Mouse (Mus musculus) MEL (cell line): ENCODE measurements around the gene Spg11. TPM values are rescaled to one million over a fixed set of nuclear protein-coding genes. Genes with fewer than 3 reads are reported as not detected.

ENCODE experiments used
- DNase-seq: peaks from one replicate; pipeline ENCODE4 v3.0.0; 2011; ENCODE audit warnings: low read depth, low spot score
- H3K27ac ChIP-seq: 2 replicates; pipeline ENCODE4 v1.5.1; 2012; ENCODE audit warnings: low read depth, mild to moderate bottlenecking, control low read depth, low read length, moderate library complexity; ENCODE audit not compliant: control insufficient read depth
- H3K27me3 ChIP-seq, 2 experiments: fragments of 150-350 bp in 1 of 2; sonication (generic) in 1 of 2; 2 replicates each; pipeline ENCODE4 v1.6.1; 2012; ENCODE audit warnings: low read length in 2 of 2, mild to moderate bottlenecking in 2 of 2, improper control_type of control experiment in 1 of 2, moderate library complexity in 1 of 2; ENCODE audit not compliant: insufficient read depth in 2 of 2, control insufficient read depth in 1 of 2
- H3K36me3 ChIP-seq, 2 experiments: 2 replicates each; pipeline ENCODE4 v1.6.1; 2012 to 2014; ENCODE audit warnings: low read length in 2 of 2, improper control_type of control experiment in 1 of 2, inconsistent platforms in 1 of 2, mild to moderate bottlenecking in 1 of 2; ENCODE audit not compliant: insufficient read depth in 2 of 2, control insufficient read depth in 1 of 2
- H3K4me1 ChIP-seq, 2 experiments: fragments of 150-350 bp in 1 of 2; sonication (generic) in 1 of 2; 2 replicates each; pipeline ENCODE4 v1.6.1; 2012; ENCODE audit warnings: low read length in 2 of 2, improper control_type of control experiment in 1 of 2, mild to moderate bottlenecking in 1 of 2; ENCODE audit not compliant: insufficient read depth in 2 of 2, control insufficient read depth in 1 of 2
- H3K4me3 ChIP-seq, 2 experiments: fragments of 150-350 bp in 1 of 2; sonication (generic) in 1 of 2; 2 replicates each; pipeline ENCODE4 v1.5.1; 2012; ENCODE audit warnings: low read depth in 2 of 2, low read length in 2 of 2, mild to moderate bottlenecking in 2 of 2, moderate library complexity in 2 of 2, control low read depth in 1 of 2, improper control_type of control experiment in 1 of 2; ENCODE audit not compliant: control insufficient read depth in 1 of 2, insufficient read depth in 1 of 2
- H3K79me2 ChIP-seq: 2 replicates; pipeline ENCODE4 v1.6.1; 2012; ENCODE audit warnings: mild to moderate bottlenecking, low read length, moderate library complexity; ENCODE audit not compliant: control insufficient read depth, poor library complexity, insufficient read depth
- H3K9ac ChIP-seq: 2 replicates; pipeline ENCODE4 v1.6.1; 2012; ENCODE audit warnings: low read depth, mild to moderate bottlenecking, control low read depth, low read length, moderate library complexity; ENCODE audit not compliant: control insufficient read depth, poor library complexity, severe bottlenecking
- H3K9me3 ChIP-seq: fragments of 150-350 bp; sonication (generic); replicated peaks from 2 replicates; pipeline ENCODE4 v1.6.1; 2012; ENCODE audit warnings: mild to moderate bottlenecking, low read length, improper control_type of control experiment, moderate library complexity; ENCODE audit not compliant: insufficient read depth
- BHLHE40 ChIP-seq: IDR thresholded peaks from 2 replicates; pipeline ENCODE4 v1.6.1; 2012; ENCODE audit warnings: low read depth, mild to moderate bottlenecking, inconsistent platforms, low read length, improper control_type of control experiment, borderline replicate concordance
- CHD2 ChIP-seq: IDR thresholded peaks from 2 replicates; pipeline ENCODE4 v1.6.1; 2011; ENCODE audit warnings: low read length, improper control_type of control experiment
- CTCF ChIP-seq, 3 experiments: IDR thresholded peaks in 2 of 3; conservative IDR thresholded peaks in 1 of 3; 2 replicates each; pipeline ENCODE4 v1.5.1; 2011 to 2012; ENCODE audit warnings: low read length in 3 of 3, low read depth in 2 of 3, mild to moderate bottlenecking in 2 of 3, improper control_type of control experiment in 1 of 3, inconsistent platforms in 1 of 3, mixed read lengths in 1 of 3, moderate library complexity in 1 of 3; ENCODE audit not compliant: control insufficient read depth in 1 of 3, insufficient read depth in 1 of 3, poor library complexity in 1 of 3, severe bottlenecking in 1 of 3
- E2F4 ChIP-seq: IDR thresholded peaks from 2 replicates; pipeline ENCODE4 v1.6.1; 2011; ENCODE audit warnings: low read depth, low read length, improper control_type of control experiment, borderline replicate concordance
- ELF1 ChIP-seq: IDR thresholded peaks from 2 replicates; pipeline ENCODE4 v1.6.1; 2014; ENCODE audit warnings: low read depth, mild to moderate bottlenecking, inconsistent platforms, low read length, improper control_type of control experiment, moderate library complexity
- GATA1 ChIP-seq: IDR thresholded peaks from 2 replicates; pipeline ENCODE4 v1.6.1; 2011; ENCODE audit warnings: low read depth, low read length, improper control_type of control experiment
- HCFC1 ChIP-seq: IDR thresholded peaks from 2 replicates; pipeline ENCODE4 v1.6.1; 2012; ENCODE audit warnings: low read depth, mild to moderate bottlenecking, inconsistent platforms, low read length, improper control_type of control experiment, moderate library complexity
- MAFK ChIP-seq: IDR thresholded peaks from 2 replicates; pipeline ENCODE4 v1.6.1; 2011; ENCODE audit warnings: low read depth, mild to moderate bottlenecking, low read length, improper control_type of control experiment, borderline replicate concordance
- MAX ChIP-seq: IDR thresholded peaks from 2 replicates; pipeline ENCODE4 v1.6.1; 2011; ENCODE audit warnings: low read length, improper control_type of control experiment
- MAZ ChIP-seq: IDR thresholded peaks from 2 replicates; pipeline ENCODE4 v1.6.1; 2012; ENCODE audit warnings: low read depth, mild to moderate bottlenecking, inconsistent platforms, low read length, improper control_type of control experiment
- MEF2A ChIP-seq: IDR thresholded peaks from 2 replicates; pipeline ENCODE4 v1.6.1; 2014; ENCODE audit warnings: low read depth, mild to moderate bottlenecking, inconsistent platforms, low read length, improper control_type of control experiment; ENCODE audit not compliant: poor library complexity, insufficient replicate concordance, severe bottlenecking; ENCODE audit errors: extremely low read depth
- MXI1 ChIP-seq: IDR thresholded peaks from 2 replicates; pipeline ENCODE4 v1.6.1; 2011; ENCODE audit warnings: mild to moderate bottlenecking, low read depth, low read length, improper control_type of control experiment
- MYB ChIP-seq: IDR thresholded peaks from 2 replicates; pipeline ENCODE4 v1.6.1; 2011; ENCODE audit warnings: mild to moderate bottlenecking, low read depth, low read length, improper control_type of control experiment
- NELFE ChIP-seq: IDR thresholded peaks from 2 replicates; pipeline ENCODE4 v1.6.1; 2011; ENCODE audit warnings: low read depth, low read length, improper control_type of control experiment
- POLR2A ChIP-seq, 2 experiments: IDR thresholded peaks; 2 replicates each; pipeline ENCODE4 v1.6.1; 2011 to 2012; ENCODE audit warnings: low read length in 2 of 2, mild to moderate bottlenecking in 2 of 2, control low read depth in 1 of 2, improper control_type of control experiment in 1 of 2, low read depth in 1 of 2, moderate library complexity in 1 of 2; ENCODE audit not compliant: control insufficient read depth in 1 of 2, insufficient read depth in 1 of 2, poor library complexity in 1 of 2
- POLR2AphosphoS2 ChIP-seq: IDR thresholded peaks from 2 replicates; pipeline ENCODE4 v1.6.1; 2011; ENCODE audit warnings: low read length, improper control_type of control experiment
- RAD21 ChIP-seq: IDR thresholded peaks from 2 replicates; pipeline ENCODE4 v1.6.1; 2011; ENCODE audit warnings: mild to moderate bottlenecking, low read depth, low read length, improper control_type of control experiment
- RCOR1 ChIP-seq: IDR thresholded peaks from 2 replicates; pipeline ENCODE4 v1.6.1; 2012; ENCODE audit warnings: low read depth, mild to moderate bottlenecking, inconsistent platforms, low read length, improper control_type of control experiment
- SMC3 ChIP-seq: IDR thresholded peaks from 2 replicates; pipeline ENCODE4 v1.6.1; 2011; ENCODE audit warnings: low read depth, low read length, improper control_type of control experiment
- TAL1 ChIP-seq: IDR thresholded peaks from 2 replicates; pipeline ENCODE4 v1.6.1; 2012; ENCODE audit warnings: mild to moderate bottlenecking, inconsistent platforms, low read length, moderate library complexity, mixed read lengths
- TCF12 ChIP-seq: IDR thresholded peaks from 2 replicates; pipeline ENCODE4 v1.6.1; 2014; ENCODE audit warnings: low read depth, mild to moderate bottlenecking, inconsistent platforms, low read length, improper control_type of control experiment, moderate library complexity
- USF1 ChIP-seq: IDR thresholded peaks from 2 replicates; pipeline ENCODE4 v1.6.1; 2014; ENCODE audit warnings: low read depth, mild to moderate bottlenecking, inconsistent platforms, low read length, improper control_type of control experiment, moderate library complexity
- USF2 ChIP-seq, 2 experiments: IDR thresholded peaks; 2 replicates each; pipeline ENCODE4 v1.6.1; 2011 to 2012; ENCODE audit warnings: improper control_type of control experiment in 2 of 2, low read length in 2 of 2, borderline replicate concordance in 1 of 2, inconsistent platforms in 1 of 2, low read depth in 1 of 2, mild to moderate bottlenecking in 1 of 2; ENCODE audit not compliant: insufficient read depth in 1 of 2
- ZC3H11A ChIP-seq: IDR thresholded peaks from 2 replicates; pipeline ENCODE4 v1.6.1; 2012; ENCODE audit warnings: low read depth, mild to moderate bottlenecking, inconsistent platforms, low read length, improper control_type of control experiment
- ZNF384 ChIP-seq: IDR thresholded peaks from 2 replicates; pipeline ENCODE4 v1.6.1; 2012; ENCODE audit warnings: low read depth, mild to moderate bottlenecking, inconsistent platforms, low read length, improper control_type of control experiment
- polyA plus RNA-seq, 2 experiments: library from polyadenylated mRNA; stranded (reverse) in 1 of 2; unstranded in 1 of 2; fragments of >175 nt in 1 of 2; fragments of >200 nt in 1 of 2; gene quantifications; 2 replicates each; pipeline versions ENCODE4 v1.2.1 to v1.2.4; 2012; ENCODE audit warnings: low replicate concordance in 2 of 2, low read depth in 1 of 2; ENCODE audit not compliant: insufficient read length in 2 of 2, insufficient read depth in 1 of 2, missing spikeins in 1 of 2
- total RNA-seq: library from RNA; depleted of rRNA; stranded (reverse); fragments of 300-350 nt; gene quantifications from 2 replicates; pipeline ENCODE4 v1.2.3, GENCODE M21; 2012

Spg11 gene
- total and polyA plus RNA-seq, 3 experiments = 5.9 to 6.9 TPM; not detected in 1

GRCm38 (mm10) chr2:122081728-122082456, 36.3 kb downstream of the Spg11 start:
- H3K4me1 ChIP-seq = no peaks in the 10 kb centered on the region
- DNase-seq = no peak
- H3K36me3 ChIP-seq = peaks cover 0 to 1% of the 10 kb centered on the region in 2 experiments; a peak in 1 of 4 replicates

DNA sequence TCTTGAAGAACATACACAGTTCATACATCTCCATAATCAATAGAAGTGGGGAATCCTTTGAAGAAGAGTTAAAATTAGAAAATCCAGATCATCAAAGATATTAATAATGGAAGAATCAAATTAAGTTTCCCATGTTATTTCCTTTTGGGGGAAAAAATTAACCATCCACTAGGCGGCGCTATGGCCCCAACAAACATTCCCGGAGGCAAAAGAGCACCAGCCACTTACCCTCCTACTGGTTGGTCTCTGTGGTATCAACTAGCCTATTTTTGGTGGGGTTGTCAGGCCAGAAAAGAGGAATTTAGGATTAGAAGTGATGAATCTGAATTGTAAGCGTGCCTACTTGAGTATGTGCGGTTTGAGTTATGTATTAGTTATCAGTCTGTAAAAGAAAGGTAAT, 48.3 kb downstream of the Spg11 start:
- H3K9ac ChIP-seq = no peak overlapping the region
- peak; percentile 77 for DNase-seq
- no peak for TF ChIP-seq POLR2A (IDR thresholded peaks at IDR 0.05; ENCODE audit: control insufficient read depth in 1 of 2, insufficient read depth in 1 of 2, low read depth in 1 of 2, low read length in 2 of 2, poor library complexity in 1 of 2)
- TF ChIP-seq TCF12 = no peak
- TF ChIP-seq USF2 (IDR thresholded peaks at IDR 0.05; ENCODE audit: borderline replicate concordance in 1 of 2, insufficient read depth in 1 of 2, low read depth in 1 of 2, low read length in 2 of 2) = no peak
- TF ChIP-seq TAL1 = no peak
- TF ChIP-seq RAD21 = peak; percentile 98
- no peak for TF ChIP-seq MXI1
- TF ChIP-seq USF1 = no peak
- TF ChIP-seq GATA1 = no peak
- peak in 2 of 3 experiments; percentile 76 to 81 for TF ChIP-seq CTCF (IDR thresholded peaks at IDR 0.05 in 2 of 3, conservative IDR thresholded peaks at IDR 0.05 in 1 of 3; ENCODE audit: control insufficient read depth in 1 of 3, insufficient read depth in 1 of 3, low read depth in 2 of 3, low read length in 3 of 3, poor library complexity in 1 of 3, severe bottlenecking in 1 of 3)
- peak; percentile 88 for TF ChIP-seq SMC3
- TF ChIP-seq E2F4 = no peak
- TF ChIP-seq NELFE = no peak
- TF ChIP-seq ZNF384 = no peak
- TF ChIP-seq BHLHE40 = no peak
- no peak for TF ChIP-seq ELF1
- no peak for TF ChIP-seq MAX
- TF ChIP-seq POLR2AphosphoS2 = no peak
- TF ChIP-seq MEF2A = no peak
- no peak for TF ChIP-seq MYB
- TF ChIP-seq CHD2 = no peak
- peak; percentile 85 for TF ChIP-seq ZC3H11A
- TF ChIP-seq, all 39 proteins: peak for 4
- Histone ChIP-seq H3K4me3 (no peak overlapping the region), H3K27me3 (no peaks in the 10 kb centered on the region), H3K9me3 (no peaks in the 10 kb centered on the region), H3K36me3 (no peaks in the 10 kb centered on the region; a peak in 1 of 4 replicates), H3K79me2 (no peaks in the 10 kb centered on the region), H3K4me1 (no peaks in the 10 kb centered on the region), H3K27ac (no peak overlapping the region)

More at GRCm38 (mm10) chr2:122081728-122082456, 36.3 kb downstream of the Spg11 start:
- H3K27me3 ChIP-seq = no peaks in the 10 kb centered on the region
- no peak overlapping the region for H3K27ac ChIP-seq
- TF ChIP-seq RCOR1 (no peak), ZNF384 (no peak), MAFK (no peak), USF1 (no peak), HCFC1 (no peak), ZC3H11A (no peak), MAZ (no peak)
- no peak overlapping the region for H3K4me3 ChIP-seq
- H3K9me3 ChIP-seq = no peaks in the 10 kb centered on the region
- no peak overlapping the region for H3K9ac ChIP-seq
- H3K79me2 ChIP-seq = no peaks in the 10 kb centered on the region
